Mouse (Mus musculus) lung, postnatal 0 days (tissue): ENCODE results near the gene Rbms1.

Experiments used
- CTCF ChIP-seq: IDR thresholded peaks from 2 replicates; pipeline ENCODE4 v1.5.1; 2016; ENCODE audit warnings: antibody characterized with exemption, mild to moderate bottlenecking
- EP300 ChIP-seq: IDR thresholded peaks from 2 replicates; pipeline ENCODE4 v1.6.1; 2016; ENCODE audit warnings: antibody characterized with exemption, mild to moderate bottlenecking, control low read depth

DNA sequence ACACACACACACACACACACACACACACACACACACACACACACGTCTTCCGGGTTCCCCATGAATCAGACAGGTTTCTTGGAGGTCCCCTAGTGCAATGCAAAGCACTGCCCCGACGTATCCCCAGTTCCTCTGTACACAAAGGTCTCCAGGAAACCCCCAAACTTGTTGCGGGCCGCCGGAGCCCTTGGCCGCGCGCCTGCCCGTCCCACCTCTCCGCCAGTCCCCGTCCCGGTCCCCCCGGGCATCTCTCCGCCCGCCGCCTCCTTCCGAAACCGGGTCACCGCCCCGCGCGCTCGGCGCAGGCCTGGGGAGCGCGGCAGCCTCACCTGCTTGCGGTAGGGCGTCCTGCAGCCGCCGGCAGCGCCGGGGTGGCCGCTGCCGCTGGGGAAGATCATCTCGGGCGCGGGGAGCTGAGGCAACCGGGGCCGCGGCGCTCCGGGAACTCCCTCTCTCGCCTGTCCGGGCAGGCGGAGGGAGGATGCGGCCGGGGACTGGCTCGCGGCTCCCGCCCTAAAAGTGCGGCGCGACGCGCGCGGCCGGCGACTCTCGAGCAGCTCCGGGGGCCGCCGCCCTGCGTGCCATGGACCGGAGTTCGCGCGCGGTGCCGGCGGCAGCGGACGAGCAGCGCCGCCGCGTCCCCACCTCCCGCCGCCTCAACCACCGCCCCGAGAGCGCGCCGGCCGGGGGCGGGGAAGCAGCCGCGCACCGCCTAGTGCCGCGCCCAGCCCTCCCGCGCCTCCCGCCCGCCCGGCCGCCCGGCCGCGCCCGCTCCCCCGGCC lies 82.0 kb downstream of the Rbms1 start:
- no peak for TF ChIP-seq CTCF
- TF ChIP-seq EP300: no peak
